Mouse (Mus musculus) central nervous system, embryonic 14 days (tissue): ENCODE results near the gene Olfr743. TPM values are rescaled to one million over a fixed set of nuclear protein-coding genes. Genes with fewer than 3 reads are reported as not detected.

Experiments used
- polyA plus RNA-seq: library from polyadenylated mRNA; depleted of rRNA; stranded (reverse); fragments of >200 nt; gene quantifications from 2 replicates; pipeline ENCODE4 v1.2.3, GENCODE M21; 2012; rRNA removed

Gene Olfr743
- polyA plus RNA-seq = not detected in 2 replicates

GRCm38 (mm10) chr14:50521539-50521938 lies at the start of gene Olfr743:
TSS of gene Olfr743 (plus strand) at chr14:50521839.

DNA sequence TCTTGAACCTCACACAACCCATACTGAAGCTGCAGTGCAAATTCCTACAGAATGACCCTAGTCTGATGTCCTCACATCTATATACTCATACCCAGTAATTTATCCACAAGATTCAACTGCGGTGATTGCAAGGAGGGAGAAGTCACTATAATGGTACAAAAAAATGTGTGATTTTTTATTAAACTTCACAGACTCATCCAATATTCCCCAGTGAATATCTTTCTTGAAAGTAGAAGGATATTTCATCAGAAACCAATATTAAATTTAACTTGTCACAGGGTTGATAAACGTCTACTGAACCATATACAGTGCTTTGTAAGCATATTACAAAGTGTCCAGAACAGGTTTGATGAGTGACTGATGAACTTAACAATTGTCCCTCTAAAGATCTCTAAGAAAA lies 49.2 kb upstream of the Olfr743 start, which contains the start of gene Olfr741:
Gene Olfr741, plus strand, starts transcription at position 301 of the 400 bp plus-strand sequence.

GRCm38 (mm10) chr14:50503300-50503699 lies 18.3 kb upstream of the Olfr743 start, which contains the start of gene Olfr742:
TSS of gene Olfr742 (plus strand) at chr14:50503600.

Other genes starting within 250 kb of the Olfr743 start
- not detected in 2 replicates for gene Olfr732, start 237.6 kb upstream of the Olfr743 start, polyA plus RNA-seq
- gene Olfr733, start 220.3 kb upstream of the Olfr743 start, polyA plus RNA-seq = not detected in 2 replicates
- not detected in 2 replicates for gene Olfr734, start 195.1 kb upstream of the Olfr743 start, polyA plus RNA-seq
- not detected in 2 replicates for gene Olfr735, start 173.0 kb upstream of the Olfr743 start, polyA plus RNA-seq
- not detected in 2 replicates for gene Tlr11, start 163.9 kb upstream of the Olfr743 start, polyA plus RNA-seq
- gene Olfr736, start 140.7 kb upstream of the Olfr743 start, polyA plus RNA-seq = not detected in 2 replicates
- not detected in 2 replicates for gene Olfr738, start 114.3 kb upstream of the Olfr743 start, polyA plus RNA-seq
- gene Olfr739, start 103.2 kb upstream of the Olfr743 start, polyA plus RNA-seq = not detected in 2 replicates
- gene Olfr740, start 76.3 kb upstream of the Olfr743 start, polyA plus RNA-seq = not detected in 2 replicates
- not detected in 2 replicates for gene Olfr741, start 49.1 kb upstream of the Olfr743 start, polyA plus RNA-seq
- gene Olfr742, start 18.2 kb upstream of the Olfr743 start, polyA plus RNA-seq = not detected in 2 replicates
- not detected in 2 replicates for gene Olfr744, start 93.0 kb downstream of the Olfr743 start, polyA plus RNA-seq
- not detected in 2 replicates for gene Olfr745, start 117.5 kb downstream of the Olfr743 start, polyA plus RNA-seq
- not detected in 2 replicates for gene Olfr746, start 125.2 kb downstream of the Olfr743 start, polyA plus RNA-seq
- not detected in 2 replicates for gene Olfr747, start 171.4 kb downstream of the Olfr743 start, polyA plus RNA-seq
- not detected in 2 replicates for gene Olfr748, start 185.5 kb downstream of the Olfr743 start, polyA plus RNA-seq
- not detected in 2 replicates for gene Olfr749, start 223.3 kb downstream of the Olfr743 start, polyA plus RNA-seq